ENCODE assay signal across 17 mouse cellular contexts in the genomic region with DNA sequence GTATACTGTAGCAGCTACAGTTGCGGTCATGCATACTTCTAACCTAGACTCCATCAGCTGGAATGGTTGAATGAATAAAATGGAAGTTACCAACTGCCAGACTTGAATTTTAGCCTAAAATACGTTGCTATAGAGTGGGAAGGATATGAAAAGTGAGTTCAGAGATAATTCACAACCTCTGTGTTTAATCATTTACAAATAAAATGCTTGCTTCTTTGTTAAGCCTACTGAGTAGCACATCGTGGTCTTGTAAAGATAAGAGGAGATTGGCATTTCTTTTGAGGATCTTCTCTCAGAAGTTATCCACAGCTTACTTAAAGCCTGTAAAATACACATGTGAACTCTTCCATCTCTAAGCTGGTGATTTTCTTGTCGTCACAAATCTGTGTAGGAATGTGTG.
"Had no signal": no experiment of that assay in that cellular context is flagged by ENCODE, and none has a peak within 500 bp of the region (broad histone marks: within the 10 kb centered on the region; RNA-seq: fewer than 3 reads in every experiment).

No protein-coding gene starts in this region.

- H3K4me2 ChIP-seq: lung, embryonic 15.5 days; midbrain, embryonic 11.5 days; midbrain, embryonic 13.5 days; midbrain, embryonic 15.5 days; neural tube, embryonic 12.5 days; stomach, embryonic 15.5 days had no signal

- H3K27ac ChIP-seq: lung, embryonic 15.5 days; macrophage; midbrain, embryonic 13.5 days; midbrain, embryonic 15.5 days; neural tube, embryonic 12.5 days; stomach, embryonic 15.5 days; stomach, postnatal 0 days had no signal

- H3K9ac ChIP-seq: liver, postnatal 0 days; lung, embryonic 15.5 days; midbrain, embryonic 13.5 days; midbrain, embryonic 15.5 days; neural tube, embryonic 12.5 days; stomach, embryonic 15.5 days had no signal

- H3K36me3 ChIP-seq: midbrain, embryonic 15.5 days had no signal

- H3K4me1 ChIP-seq: neural tube, embryonic 12.5 days had no signal

- H3K9me3 ChIP-seq: lung, embryonic 15.5 days; midbrain, embryonic 13.5 days; midbrain, embryonic 15.5 days; stomach, embryonic 15.5 days had no signal

- H3K4me3 ChIP-seq: lung, embryonic 15.5 days; midbrain, embryonic 13.5 days; midbrain, embryonic 15.5 days; neural tube, embryonic 12.5 days; stomach, embryonic 15.5 days had no signal

- H3K27me3 ChIP-seq: lung, embryonic 15.5 days; midbrain, embryonic 13.5 days; midbrain, embryonic 15.5 days; neural tube, embryonic 12.5 days; stomach, embryonic 15.5 days had no signal

- DNase-seq: liver, postnatal 0 days; lung, adult 2 months; lung, postnatal 14 days; lung, postnatal 36 days; right cerebral cortex, postnatal 14 days; thymus, adult 2 months; thymus, postnatal 25 days; thymus, postnatal 4 days had no signal

- ATAC-seq: liver, postnatal 0 days; lung, postnatal 0 days; midbrain, embryonic 13.5 days; midbrain, embryonic 15.5 days had no signal
